Mouse (Mus musculus): ENCODE data around the gene Acvrl1.

- TF ChIP-seq CTCF (IDR thresholded peaks at IDR 0.05) (peak; percentile 52), EP300 (IDR thresholded peaks at IDR 0.05) (no peak)
These were observed 59.6 kb downstream of the Acvrl1 start for GRCm38 (mm10) chr15:101187907-101188306.

Measured in lung, postnatal 0 days (tissue).